ENCODE assay signal across 7 mouse cellular contexts in the genomic region with DNA sequence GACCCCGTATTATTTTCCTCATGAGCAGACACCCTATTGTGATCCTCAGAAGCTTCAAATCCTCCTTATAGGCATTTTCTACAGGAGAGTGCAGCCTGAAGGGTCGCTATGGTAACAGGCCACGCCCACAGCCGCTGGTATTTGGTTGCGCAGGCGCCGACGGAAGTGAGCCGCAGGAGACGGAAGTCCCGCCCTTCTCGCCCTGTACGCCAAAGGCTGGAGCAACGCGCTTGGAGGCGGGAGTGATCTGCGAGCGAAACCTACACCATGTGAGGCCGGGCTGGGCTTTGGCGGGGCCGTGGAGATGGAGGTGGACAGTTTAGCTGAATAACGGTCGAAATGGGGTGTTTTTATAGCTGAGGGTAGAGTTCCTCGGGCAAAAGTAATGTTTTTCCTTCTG. TPM values are rescaled to one million over a fixed set of nuclear protein-coding genes. Genes with fewer than 3 reads are reported as not detected.
DNase-seq lines count a peak whose midpoint lies in the region; ATAC-seq lines count a peak whose summit lies in the region.

Gene Snrpd2 (plus strand): TSS at position 97 of the 400 bp plus-strand sequence.

- under 1% methylated on average over 24 of the region's 24 CpGs for WGBS in intestine, embryonic 16.5 days
- under 1% methylated on average over 24 of the region's 24 CpGs for WGBS in midbrain, embryonic 11.5 days

- peak; percentile 93 for ATAC-seq in intestine, embryonic 16.5 days
- ATAC-seq in midbrain, embryonic 11.5 days (ENCODE audit: low FRiP score) = peak; percentile 93

- peak within 1 kb of the TSS; percentile 69 for H3K4me3 ChIP-seq in intestine, embryonic 16.5 days (ENCODE audit: low read length)
- H3K4me3 ChIP-seq in midbrain, embryonic 11.5 days (ENCODE audit: low read depth, low read length) = peak within 1 kb of the TSS; percentile 69

- peak; percentile 96 for DNase-seq in adrenal gland, adult 2 months
- DNase-seq in embryo, embryonic 11.5 days (ENCODE audit: low read depth, low spot score) = peak; percentile 94
- peak; percentile 95 to 96 for DNase-seq in gastrocnemius, postnatal 36 days
- DNase-seq in left cerebral cortex, postnatal 36 days (ENCODE audit: low spot score in 2 of 2) = peak; percentile 94
- peak; percentile 100 for DNase-seq in midbrain, embryonic 11.5 days (ENCODE audit: low spot score, missing footprints)
- peak; percentile 95 for DNase-seq in skeletal muscle tissue, adult 2 months (ENCODE audit: low read depth, low spot score)

- peak within 1 kb of the TSS; percentile 85 for H3K27ac ChIP-seq in intestine, embryonic 16.5 days (ENCODE audit: low read length)
- H3K27ac ChIP-seq in midbrain, embryonic 11.5 days (ENCODE audit: low read depth, low read length) = peak within 1 kb of the TSS; percentile 76

- H3K9ac ChIP-seq in intestine, embryonic 16.5 days (ENCODE audit: low read depth, low read length) = peak within 1 kb of the TSS; percentile 75
- H3K9ac ChIP-seq in midbrain, embryonic 11.5 days (ENCODE audit: low read length) = peak within 1 kb of the TSS; percentile 71

- no peaks in the 10 kb centered on the region for H3K9me3 ChIP-seq in intestine, embryonic 16.5 days (ENCODE audit: control insufficient read depth, low read length)
- H3K9me3 ChIP-seq in midbrain, embryonic 11.5 days (ENCODE audit: control insufficient read depth, low read length) = no peaks in the 10 kb centered on the region

- peak within 1 kb of the TSS; percentile 95 for H3K4me2 ChIP-seq in intestine, embryonic 16.5 days (ENCODE audit: low read depth, low read length)
- peak within 1 kb of the TSS; percentile 92 for H3K4me2 ChIP-seq in midbrain, embryonic 11.5 days

- intact Hi-C loops in gastrocnemius, postnatal 36 days (cut with DNase I) = no loop called here
- intact Hi-C loops in left cerebral cortex, postnatal 36 days (cut with DNase I) = no loop called here

- no peaks in the 10 kb centered on the region for H3K27me3 ChIP-seq in intestine, embryonic 16.5 days (replicated peaks; ENCODE audit: control insufficient read depth, insufficient read depth, low read length)
- H3K27me3 ChIP-seq in midbrain, embryonic 11.5 days (ENCODE audit: control insufficient read depth, insufficient read depth, low read length) = no peaks in the 10 kb centered on the region

- H3K36me3 ChIP-seq in intestine, embryonic 16.5 days (ENCODE audit: control insufficient read depth, insufficient read depth, low read length) = peaks cover 3% of the 10 kb centered on the region; the same call in 1 of the 2 replicates
- H3K36me3 ChIP-seq in midbrain, embryonic 11.5 days (ENCODE audit: control insufficient read depth, insufficient read depth, low read length) = peaks cover 3% of the 10 kb centered on the region; the same call in 1 of the 2 replicates

- H3K4me1 ChIP-seq in intestine, embryonic 16.5 days (ENCODE audit: control insufficient read depth, insufficient read depth, low read length) = peaks cover 11% of the 10 kb centered on the region
- peaks cover 13% of the 10 kb centered on the region for H3K4me1 ChIP-seq in midbrain, embryonic 11.5 days (ENCODE audit: control insufficient read depth, insufficient read depth, low read length)

RNA-seq across cellular contexts. Expression of gene Snrpd2, which starts in this region (rescaled TPM):
- total RNA-seq in adrenal gland, adult 2 months (2021) = 10 to 100 TPM; 78.3 to 93.6 TPM
- polyA plus RNA-seq in adrenal gland, adult 2 months (2012; rRNA removed) = 5.3 and 7.9 TPM in 2 replicates
- 10 to 100 TPM; 47.3 to 49.9 TPM for total RNA-seq in gastrocnemius, postnatal 36 days (2021)
- polyA plus RNA-seq in intestine, embryonic 16.5 days (2015; fragmentation: Nextera tagmentation; extraction: Ambion mirVana) = 119 and 132 TPM in 2 replicates
- total RNA-seq in left cerebral cortex, postnatal 36 days (2021) = 10 to 100 TPM; 70.3 to 76.0 TPM
- polyA plus RNA-seq in midbrain, embryonic 11.5 days (2014; fragmentation: Nextera tagmentation; extraction: Ambion mirVana) = 156 and 160 TPM in 2 replicates

Comparison
In these comparisons a context has a peak if more than half of its experiments do, and no peak if none do; other contexts are left out.
1. Peak in every context shown above with its lines: DNase-seq, ATAC-seq, H3K4me3 ChIP-seq and H3K27ac ChIP-seq.
2. RNA of gene Snrpd2 (polyA plus RNA-seq): 156 to 160 TPM in midbrain, embryonic 11.5 days and 119 to 132 TPM in intestine, embryonic 16.5 days; 5.3 to 7.9 TPM in adrenal gland, adult 2 months; every median in the first group is over 10 times any median in the second.